Mouse (Mus musculus) ES-E14 (cell line): ENCODE results near the gene Ndfip2. TPM values are rescaled to one million over a fixed set of nuclear protein-coding genes. Genes with fewer than 3 reads are reported as not detected.
A peak's percentile ranks its signal among the peaks of the same experiment; 100 is the strongest.

Experiments
- DNase-seq: peaks from one replicate; pipeline ENCODE4 v3.0.0-alpha.2; 2013; ENCODE audit warnings: low read depth, low spot score
- H3K27ac ChIP-seq: 2 replicates; pipeline ENCODE4 v1.5.1; 2012; ENCODE audit warnings: low read depth, mild to moderate bottlenecking, low read length, moderate library complexity, mixed read lengths; ENCODE audit not compliant: poor library complexity, insufficient read depth, severe bottlenecking
- H3K36me3 ChIP-seq: 2 replicates; pipeline ENCODE4 v1.6.1; 2012; ENCODE audit warnings: mild to moderate bottlenecking, low read length, moderate library complexity, mixed read lengths; ENCODE audit not compliant: control insufficient read depth, poor library complexity, insufficient read depth, severe bottlenecking
- H3K4me1 ChIP-seq, 2 experiments: fragments of 150-350 bp in 1 of 2; sonication (generic) in 1 of 2; 2 replicates each; pipeline ENCODE4 v1.6.1; 2012; ENCODE audit warnings: low read length in 2 of 2, mild to moderate bottlenecking in 1 of 2, mixed read lengths in 1 of 2; ENCODE audit not compliant: control insufficient read depth in 2 of 2, insufficient read depth in 2 of 2, poor library complexity in 1 of 2
- H3K4me3 ChIP-seq, 2 experiments: fragments of 150-350 bp in 1 of 2; sonication (generic) in 1 of 2; 2 replicates each; pipeline ENCODE4 v1.5.1; 2012; ENCODE audit warnings: low read length in 2 of 2, low read depth in 1 of 2, mild to moderate bottlenecking in 1 of 2, mixed read lengths in 1 of 2; ENCODE audit not compliant: insufficient read depth in 1 of 2, poor library complexity in 1 of 2, severe bottlenecking in 1 of 2
- H3K9ac ChIP-seq: 2 replicates; pipeline ENCODE4 v1.6.1; 2012; ENCODE audit warnings: low read depth, mild to moderate bottlenecking, low read length, mixed read lengths; ENCODE audit not compliant: poor library complexity, insufficient read depth, severe bottlenecking
- H3K9me3 ChIP-seq: fragments of 150-350 bp; sonication (generic); 2 replicates; pipeline ENCODE4 v1.6.1; 2012; ENCODE audit warnings: low read depth, mild to moderate bottlenecking, low read length; ENCODE audit not compliant: control insufficient read depth, insufficient read depth
- CHD2 ChIP-seq: IDR thresholded peaks from 2 replicates; pipeline ENCODE4 v1.6.1; 2014; ENCODE audit warnings: mild to moderate bottlenecking, low read depth, low read length, inconsistent platforms
- HCFC1 ChIP-seq: IDR thresholded peaks from 2 replicates; pipeline ENCODE4 v1.6.1; 2012; ENCODE audit warnings: low read length, inconsistent platforms, borderline replicate concordance; ENCODE audit not compliant: insufficient read depth
- MAFK ChIP-seq: IDR thresholded peaks from 2 replicates; pipeline ENCODE4 v1.6.1; 2014; ENCODE audit warnings: mild to moderate bottlenecking, low read depth, low read length, inconsistent platforms; ENCODE audit not compliant: insufficient read depth
- ZC3H11A ChIP-seq: IDR thresholded peaks from 2 replicates; pipeline ENCODE4 v1.6.1; 2012; ENCODE audit warnings: low read depth, mild to moderate bottlenecking, inconsistent platforms, low read length, borderline replicate concordance
- ZNF384 ChIP-seq: IDR thresholded peaks from 2 replicates; pipeline ENCODE4 v1.6.1; 2012; ENCODE audit warnings: low read depth, low read length, inconsistent platforms
- in situ Hi-C, 2 experiments: fragments of 600-800 bp; cut with MboI; formaldehyde crosslinking; loops; one replicate each; pipeline ENCODE4 v1.15.1; 2025; ENCODE audit warnings: low sequenced_read_pairs in 2 of 2, inconsistent platforms in 1 of 2; ENCODE audit not compliant: unreplicated experiment in 2 of 2
- total RNA-seq: library from RNA; depleted of rRNA; stranded (reverse); fragments of 300-350 nt; gene quantifications from 2 replicates; pipeline ENCODE4 v1.2.3, GENCODE M21; 2012; rRNA removed

The Ndfip2 gene
- 29.0 and 40.3 TPM in 2 replicates for total RNA-seq

GRCm38 (mm10) chr14:105258379-105259034, at the start of gene Ndfip2:
Ndfip2 (plus strand) TSS chr14:105258573.
- no peak for TF ChIP-seq MAFK
- TF ChIP-seq HCFC1 = no peak; the same call in 1 of the 2 replicates
- TF ChIP-seq ZNF384 = peak; percentile 89
- no peak for TF ChIP-seq ZC3H11A
- Histone ChIP-seq H3K36me3 (no peaks in the 10 kb centered on the region), H3K9ac (peak within 1 kb of the TSS; percentile 90), H3K4me1 (peaks cover 0 to 2% of the 10 kb centered on the region in 2 experiments; a peak in 1 of 4 replicates), H3K4me3 (peak within 1 kb of the TSS; percentile 70 to 94), H3K9me3 (no peaks in the 10 kb centered on the region), H3K27ac (no peak within 1 kb of the TSS)
- peak; percentile 73 for DNase-seq
- in situ Hi-C loops = no loop called here

GRCm38 (mm10) chr14:105219525-105220376, 38.6 kb upstream of the Ndfip2 start:
- in situ Hi-C loops = no loop called here
- TF ChIP-seq HCFC1 (no peak), ZNF384 (no peak), ZC3H11A (no peak), CHD2 (no peak), MAFK (no peak)
- Histone ChIP-seq H3K4me1 (peaks cover 0 to 2% of the 10 kb centered on the region in 2 experiments; a peak in 1 of 4 replicates), H3K9ac (no peak overlapping the region), H3K9me3 (no peaks in the 10 kb centered on the region), H3K4me3 (no peak overlapping the region), H3K27ac (no peak overlapping the region), H3K36me3 (no peaks in the 10 kb centered on the region)
- DNase-seq = no peak

- Histone ChIP-seq H3K4me1 (peaks cover 0 to 2% of the 10 kb centered on the region in 2 experiments; a peak in 1 of 4 replicates), H3K36me3 (no peaks in the 10 kb centered on the region), H3K27ac (no peak overlapping the region), H3K4me3 (no peak overlapping the region), H3K9me3 (no peaks in the 10 kb centered on the region), H3K9ac (no peak overlapping the region)
- in situ Hi-C loops = no loop called here
- DNase-seq = no peak
- TF ChIP-seq ZNF384 (no peak), HCFC1 (no peak), ZC3H11A (no peak)
These were observed 36.1 kb upstream of the Ndfip2 start for GRCm38 (mm10) chr14:105222240-105222639.

- no peak overlapping the region for H3K9ac ChIP-seq
- in situ Hi-C loops = no loop called here
- peaks cover 0 to 2% of the 10 kb centered on the region in 2 experiments; a peak in 1 of 4 replicates for H3K4me1 ChIP-seq
- H3K4me3 ChIP-seq = no peak overlapping the region
- no peaks in the 10 kb centered on the region for H3K9me3 ChIP-seq
- no peak for TF ChIP-seq CHD2
- no peak for TF ChIP-seq ZNF384
- TF ChIP-seq ZC3H11A = no peak
- no peak for TF ChIP-seq MAFK
- no peak for TF ChIP-seq HCFC1
- H3K27ac ChIP-seq = no peak overlapping the region
- H3K36me3 ChIP-seq = no peaks in the 10 kb centered on the region
- no peak for DNase-seq
These were observed 32.6 kb upstream of the Ndfip2 start for GRCm38 (mm10) chr14:105225790-105226189.
